In the genomic region with DNA sequence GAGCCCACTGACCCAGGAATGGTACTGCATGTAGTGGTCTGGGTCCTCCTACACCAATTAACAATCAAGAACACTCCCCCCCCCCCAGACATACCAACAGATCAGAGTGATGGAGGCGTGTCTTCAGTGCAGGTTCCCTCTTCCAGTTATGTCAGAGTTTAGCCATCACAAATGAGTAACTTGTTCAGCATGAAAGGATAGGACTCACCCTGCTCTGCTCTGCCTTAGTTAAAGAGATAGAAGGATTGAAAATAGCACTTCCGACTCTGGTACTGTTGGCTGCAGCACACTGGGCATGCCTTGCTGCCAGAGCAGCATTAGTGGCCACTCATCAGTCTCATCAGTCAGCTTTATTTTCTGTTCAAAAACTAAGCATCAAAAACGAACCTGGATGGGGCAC, we compare ENCODE assay signal across 25 mouse cellular contexts.
DNase-seq lines count a peak whose midpoint lies in the region; ATAC-seq and TF ChIP-seq lines count a peak whose summit lies in the region.
"Had no signal": no experiment of that assay in that cellular context is flagged by ENCODE, and none has a peak within 500 bp of the region (broad histone marks: within the 10 kb centered on the region; RNA-seq: fewer than 3 reads in every experiment).

No protein-coding gene starts in this region.

- no peak overlapping the region for H3K4me3 ChIP-seq in heart, embryonic 11.5 days (ENCODE audit: low read depth, low read length)
- no peak overlapping the region for H3K4me3 ChIP-seq in kidney, postnatal 0 days (replicated peaks; ENCODE audit: low read depth, low read length)
- H3K4me3 ChIP-seq: embryonic facial prominence, embryonic 12.5 days; embryonic facial prominence, embryonic 15.5 days; gastrocnemius, adult 2 months; heart, embryonic 13.5 days had no signal

- H3K27me3 ChIP-seq in heart, embryonic 11.5 days (ENCODE audit: control insufficient read depth, insufficient read depth, low read length), result no peaks in the 10 kb centered on the region
- no peaks in the 10 kb centered on the region for H3K27me3 ChIP-seq in kidney, postnatal 0 days (ENCODE audit: insufficient read depth, low read length)
- H3K27me3 ChIP-seq: embryonic facial prominence, embryonic 12.5 days; embryonic facial prominence, embryonic 15.5 days; heart, embryonic 13.5 days had no signal

- peak; percentile 42 for DNase-seq in heart, adult 11 months
- peak; percentile 17 to 24 for DNase-seq in kidney, adult 8-10 months
- no peak for DNase-seq in kidney, adult 18-20 months
- DNase-seq in kidney, postnatal 0 days (ENCODE audit: low spot score), result no peak
- DNase-seq in kidney, postnatal 36 days, result peak; percentile 30 to 48
- no peak for DNase-seq in cerebellum, postnatal 14 days
- DNase-seq in right cerebral cortex, postnatal 36 days (ENCODE audit: low spot score in 2 of 2), result no peak
- DNase-seq: adrenal gland, postnatal 10 days; adrenal gland, postnatal 36 days; cerebellum, adult 18-20 months; cerebellum, adult 9-10 months; cerebellum, postnatal 25 days; forebrain, postnatal 0 days; gastrocnemius, adult 2 months; gastrocnemius, postnatal 14 days; heart, adult 18-20 months; heart, postnatal 14 days; heart, postnatal 4 days had no signal

- no peak for TF ChIP-seq CTCF in kidney, postnatal 0 days (IDR thresholded peaks at IDR 0.05; ENCODE audit: low read depth)

- no peaks in the 10 kb centered on the region; the same call in 1 of the 2 replicates for H3K4me1 ChIP-seq in heart, embryonic 11.5 days (ENCODE audit: control insufficient read depth, insufficient read depth, low read length)
- no peaks in the 10 kb centered on the region for H3K4me1 ChIP-seq in kidney, postnatal 0 days (replicated peaks; ENCODE audit: insufficient read depth, low read length)
- H3K4me1 ChIP-seq: embryonic facial prominence, embryonic 12.5 days; embryonic facial prominence, embryonic 15.5 days; heart, embryonic 13.5 days had no signal

- no peak overlapping the region for H3K27ac ChIP-seq in heart, embryonic 11.5 days (ENCODE audit: low read depth, low read length)
- no peak overlapping the region for H3K27ac ChIP-seq in kidney, postnatal 0 days
- H3K27ac ChIP-seq: embryonic facial prominence, embryonic 12.5 days; embryonic facial prominence, embryonic 15.5 days; gastrocnemius, adult 2 months; heart, embryonic 13.5 days; hindbrain, embryonic 14.5 days had no signal

- no peaks in the 10 kb centered on the region for H3K36me3 ChIP-seq in heart, embryonic 11.5 days (ENCODE audit: control insufficient read depth, insufficient read depth, low read length)
- H3K36me3 ChIP-seq in kidney, postnatal 0 days (ENCODE audit: insufficient read depth, low read length), result no peaks in the 10 kb centered on the region
- H3K36me3 ChIP-seq: embryonic facial prominence, embryonic 12.5 days; embryonic facial prominence, embryonic 15.5 days had no signal

- H3K4me2 ChIP-seq in heart, embryonic 11.5 days, result no peak overlapping the region
- no peak overlapping the region for H3K4me2 ChIP-seq in kidney, postnatal 0 days (ENCODE audit: low read length)
- H3K4me2 ChIP-seq: embryonic facial prominence, embryonic 12.5 days; embryonic facial prominence, embryonic 15.5 days; heart, embryonic 13.5 days; hindbrain, embryonic 14.5 days had no signal

- no peaks in the 10 kb centered on the region for H3K9me3 ChIP-seq in heart, embryonic 11.5 days (replicated peaks; ENCODE audit: control insufficient read depth, low read length)
- H3K9me3 ChIP-seq in kidney, postnatal 0 days (replicated peaks; ENCODE audit: low read length), result no peaks in the 10 kb centered on the region
- H3K9me3 ChIP-seq: embryonic facial prominence, embryonic 12.5 days; embryonic facial prominence, embryonic 15.5 days; heart, embryonic 13.5 days had no signal

- ATAC-seq in heart, embryonic 11.5 days (replicated peaks; ENCODE audit: insufficient number of reproducible peaks, low FRiP score, low TSS enrichment), result no peak
- ATAC-seq in kidney, postnatal 0 days (replicated peaks; ENCODE audit: low FRiP score, low read depth), result peak; percentile 49; the same call in 1 of the 2 replicates
- ATAC-seq: activated CD4-positive, CD25-positive, alpha-beta regulatory T cell, adult 4 months; forebrain, embryonic 14.5 days; forebrain, postnatal 0 days had no signal

- 73% methylated on average over 3 of the region's 3 CpGs for WGBS in heart, embryonic 11.5 days (ENCODE audit: insufficient replicate concordance)
- WGBS in kidney, postnatal 0 days, result 70% methylated on average over 3 of the region's 3 CpGs

- H3K9ac ChIP-seq in heart, embryonic 11.5 days (ENCODE audit: low read depth, low read length), result no peak overlapping the region
- H3K9ac ChIP-seq in kidney, postnatal 0 days (ENCODE audit: low read depth, low read length), result no peak overlapping the region
- H3K9ac ChIP-seq: embryonic facial prominence, embryonic 12.5 days; embryonic facial prominence, embryonic 15.5 days; forebrain, postnatal 0 days; heart, embryonic 13.5 days; hindbrain, embryonic 14.5 days had no signal

Comparison
In these comparisons a context has a peak if more than half of its experiments do, and no peak if none do; other contexts are left out.
1. DNase-seq: peak in heart, adult 11 months (single experiment), kidney, adult 8-10 months (2 of 2) and kidney, postnatal 36 days (2 of 2); none in kidney, adult 18-20 months (single experiment), kidney, postnatal 0 days (single experiment), cerebellum, postnatal 14 days (0 of 2) and right cerebral cortex, postnatal 36 days (0 of 2).